Mouse (Mus musculus): ENCODE measurements around the gene Gm10197. TPM values are rescaled to one million over a fixed set of nuclear protein-coding genes. Genes with fewer than 3 reads are reported as not detected.
A peak's percentile ranks its signal among the peaks of the same experiment; 100 is the strongest.

Gm10197 gene
- polyA plus RNA-seq, 1 experiment, result not detected

GRCm38 (mm10) chr19:53409663-53410307 lies 38.2 kb upstream of the Gm10197 start:
- whole genome bisulfite sequencing, result 67% methylated on average over 17 of the region's 17 CpGs
- TF ChIP-seq POLR2A (IDR thresholded peaks at IDR 0.05; ENCODE audit: borderline replicate concordance, insufficient read depth, low read length) (no peak), CTCF (IDR thresholded peaks at IDR 0.05; ENCODE audit: borderline replicate concordance, insufficient read depth, low read depth, low read length) (no peak)
- Histone ChIP-seq H3K27ac (ENCODE audit: insufficient read depth, low read length) (no peak overlapping the region), H3K4me3 (replicated peaks; ENCODE audit: insufficient read depth, low read depth, low read length) (no peak overlapping the region), H3K27me3 (ENCODE audit: control insufficient read depth, insufficient read depth, low read length) (no peaks in the 10 kb centered on the region), H3K4me1 (ENCODE audit: control insufficient read depth, insufficient read depth, low read length) (peaks cover 5% of the 10 kb centered on the region; the same call in 1 of the 2 replicates)
- no peak for DNase-seq

- TF ChIP-seq CTCF (IDR thresholded peaks at IDR 0.05; ENCODE audit: borderline replicate concordance, insufficient read depth, low read depth, low read length) (no peak), POLR2A (IDR thresholded peaks at IDR 0.05; ENCODE audit: borderline replicate concordance, insufficient read depth, low read length) (no peak)
- 88% methylated on average over 8 of the region's 8 CpGs for WGBS
Measured at GRCm38 (mm10) chr19:53408398-53408797, 36.8 kb upstream of the Gm10197 start.

GRCm38 (mm10) chr19:53407350-53407749 lies 35.8 kb upstream of the Gm10197 start:
- no peak overlapping the region for H3K4me3 ChIP-seq (replicated peaks; ENCODE audit: insufficient read depth, low read depth, low read length)
- H3K4me1 ChIP-seq (ENCODE audit: control insufficient read depth, insufficient read depth, low read length), result peaks cover 15% of the 10 kb centered on the region; the same call in 1 of the 2 replicates
- H3K27ac ChIP-seq (ENCODE audit: insufficient read depth, low read length), result no peak overlapping the region
- no peaks in the 10 kb centered on the region for H3K27me3 ChIP-seq (ENCODE audit: control insufficient read depth, insufficient read depth, low read length)
- DNase-seq, result no peak
- TF ChIP-seq POLR2A (IDR thresholded peaks at IDR 0.05; ENCODE audit: borderline replicate concordance, insufficient read depth, low read length), result no peak
- TF ChIP-seq CTCF (IDR thresholded peaks at IDR 0.05; ENCODE audit: borderline replicate concordance, insufficient read depth, low read depth, low read length), result no peak
- 87% methylated on average over 2 of the region's 2 CpGs for WGBS

More at GRCm38 (mm10) chr19:53408398-53408797, 36.8 kb upstream of the Gm10197 start:
- Histone ChIP-seq H3K4me3 (replicated peaks; ENCODE audit: insufficient read depth, low read depth, low read length) (no peak overlapping the region), H3K4me1 (ENCODE audit: control insufficient read depth, insufficient read depth, low read length) (peaks cover 10% of the 10 kb centered on the region; the same call in 1 of the 2 replicates), H3K27me3 (ENCODE audit: control insufficient read depth, insufficient read depth, low read length) (no peaks in the 10 kb centered on the region), H3K27ac (ENCODE audit: insufficient read depth, low read length) (no peak overlapping the region)
- DNase-seq, result no peak

- DNase-seq, result no peak
- 55% methylated on average over 2 of the region's 2 CpGs for WGBS
- no peaks in the 10 kb centered on the region for H3K27me3 ChIP-seq (ENCODE audit: control insufficient read depth, insufficient read depth, low read length)
Measured at GRCm38 (mm10) chr19:53405810-53406209, 34.2 kb upstream of the Gm10197 start.

GRCm38 (mm10) chr19:53404837-53405356 lies 33.3 kb upstream of the Gm10197 start:
- 3% methylated on average over 18 of the region's 18 CpGs for WGBS
- H3K27me3 ChIP-seq (ENCODE audit: control insufficient read depth, insufficient read depth, low read length), result no peaks in the 10 kb centered on the region
- H3K27ac ChIP-seq (ENCODE audit: insufficient read depth, low read length), result peak overlapping the region; percentile 82
- TF ChIP-seq POLR2A (IDR thresholded peaks at IDR 0.05; ENCODE audit: borderline replicate concordance, insufficient read depth, low read length) (peak; percentile 12; the same call in 1 of the 2 replicates), CTCF (IDR thresholded peaks at IDR 0.05; ENCODE audit: borderline replicate concordance, insufficient read depth, low read depth, low read length) (no peak)
- H3K4me1 ChIP-seq (ENCODE audit: control insufficient read depth, insufficient read depth, low read length), result peaks cover 21% of the 10 kb centered on the region
- DNase-seq, result peak; percentile 90 to 94
- no peak overlapping the region for H3K4me3 ChIP-seq (replicated peaks; ENCODE audit: insufficient read depth, low read depth, low read length)

More at GRCm38 (mm10) chr19:53405810-53406209, 34.2 kb upstream of the Gm10197 start:
- no peak overlapping the region for H3K4me3 ChIP-seq (replicated peaks; ENCODE audit: insufficient read depth, low read depth, low read length)
- TF ChIP-seq POLR2A (IDR thresholded peaks at IDR 0.05; ENCODE audit: borderline replicate concordance, insufficient read depth, low read length) (no peak), CTCF (IDR thresholded peaks at IDR 0.05; ENCODE audit: borderline replicate concordance, insufficient read depth, low read depth, low read length) (no peak)
- no peak overlapping the region for H3K27ac ChIP-seq (ENCODE audit: insufficient read depth, low read length)
- peaks cover 17% of the 10 kb centered on the region; the same call in 1 of the 2 replicates for H3K4me1 ChIP-seq (ENCODE audit: control insufficient read depth, insufficient read depth, low read length)

DNA sequence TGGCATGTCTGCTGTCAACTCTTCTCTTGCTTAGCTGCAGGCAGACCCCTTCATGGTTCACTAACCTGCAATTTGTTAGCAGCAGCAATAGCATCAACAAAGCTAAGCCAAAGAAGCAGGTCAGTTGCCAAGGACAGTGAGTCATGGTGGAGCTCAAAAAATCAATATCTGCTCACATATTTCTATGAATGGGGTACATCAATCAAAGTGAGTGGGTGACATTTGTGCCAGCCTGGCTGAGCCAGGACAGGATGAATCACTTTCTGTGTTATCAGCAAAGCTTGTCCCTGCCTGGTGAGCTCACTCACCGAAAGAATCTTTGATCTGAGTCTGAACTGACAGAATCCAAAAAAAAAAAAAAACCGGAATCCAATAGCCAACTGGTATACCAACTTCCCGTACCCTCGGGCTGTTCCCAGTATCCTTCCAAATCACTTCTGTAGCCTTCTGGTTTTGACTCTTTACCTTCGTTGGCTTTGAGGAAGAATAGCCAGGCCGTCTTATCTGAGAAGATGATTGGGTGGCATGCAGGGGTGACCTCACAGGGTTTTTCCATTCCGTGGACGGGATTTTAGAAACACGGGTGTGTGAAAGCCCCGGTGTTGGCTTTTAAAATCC lies 32.8 kb upstream of the Gm10197 start:
- H3K27ac ChIP-seq (ENCODE audit: insufficient read depth, low read length), result peak overlapping the region; percentile 82
- H3K4me3 ChIP-seq (replicated peaks; ENCODE audit: insufficient read depth, low read depth, low read length), result no peak overlapping the region
- H3K27me3 ChIP-seq (ENCODE audit: control insufficient read depth, insufficient read depth, low read length), result no peaks in the 10 kb centered on the region
- H3K4me1 ChIP-seq (ENCODE audit: control insufficient read depth, insufficient read depth, low read length), result peaks cover 21% of the 10 kb centered on the region
- DNase-seq, result peak; percentile 70 to 86
- 8% methylated on average over 10 of the region's 10 CpGs for WGBS
- no peak for TF ChIP-seq CTCF (IDR thresholded peaks at IDR 0.05; ENCODE audit: borderline replicate concordance, insufficient read depth, low read depth, low read length)

DNA sequence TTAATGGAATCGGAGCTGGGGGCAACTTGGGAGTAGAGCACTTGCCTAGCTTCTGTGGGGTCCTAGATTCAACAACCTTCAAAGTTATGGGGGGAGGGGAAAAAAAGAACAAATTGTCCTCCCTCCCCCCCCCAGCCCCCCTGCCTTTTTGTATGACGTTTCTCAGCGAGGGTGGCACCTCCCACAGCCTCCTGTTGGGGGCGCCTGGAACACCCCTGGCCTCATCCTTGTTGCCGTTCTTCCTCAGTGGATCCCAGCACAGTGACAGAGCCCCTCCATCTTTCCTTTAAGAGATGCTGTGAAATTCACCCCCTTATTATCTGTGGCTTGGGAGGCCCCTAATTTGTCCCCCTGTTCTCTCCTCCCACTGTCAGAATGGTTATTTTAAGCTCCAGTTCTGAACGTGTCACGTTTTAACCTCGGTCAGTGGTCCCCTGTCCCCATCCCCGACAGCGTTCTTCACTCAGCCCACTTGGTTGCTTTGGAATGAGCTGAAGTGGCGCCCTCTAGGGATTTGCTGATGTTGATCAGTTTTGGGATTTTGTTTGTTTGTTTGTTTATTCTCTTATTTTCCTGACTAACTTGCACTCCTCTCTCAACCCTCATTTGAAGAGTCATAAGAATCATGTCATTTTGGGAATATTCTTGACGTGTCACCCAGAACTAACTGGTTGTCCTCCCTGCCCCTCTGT lies 31.3 kb upstream of the Gm10197 start:
- peaks cover 21% of the 10 kb centered on the region for H3K4me1 ChIP-seq (ENCODE audit: control insufficient read depth, insufficient read depth, low read length)
- no peak overlapping the region for H3K4me3 ChIP-seq (replicated peaks; ENCODE audit: insufficient read depth, low read depth, low read length)
- 40% methylated on average over 12 of the region's 12 CpGs for WGBS
- no peak for DNase-seq
- TF ChIP-seq POLR2A (IDR thresholded peaks at IDR 0.05; ENCODE audit: borderline replicate concordance, insufficient read depth, low read length) (no peak), CTCF (IDR thresholded peaks at IDR 0.05; ENCODE audit: borderline replicate concordance, insufficient read depth, low read depth, low read length) (no peak; the same call in 1 of the 2 replicates)
- no peaks in the 10 kb centered on the region for H3K27me3 ChIP-seq (ENCODE audit: control insufficient read depth, insufficient read depth, low read length)
- peak overlapping the region; percentile 47; the same call in 1 of the 2 replicates for H3K27ac ChIP-seq (ENCODE audit: insufficient read depth, low read length)

All from cerebellum, adult 2 months (tissue).